Mouse (Mus musculus) hindbrain, embryonic 13.5 days (tissue): Measurements from ENCODE around the gene Selenoh. TPM values are rescaled to one million over a fixed set of nuclear protein-coding genes. Genes with fewer than 3 reads are reported as not detected.

ENCODE experiments used
- ATAC-seq: fragments of 200-750 bp; cut with Nextera tagmentation; 2 replicates; pipeline ENCODE4 v1.8.0; 2017; ENCODE audit warnings: moderate TSS enrichment; ENCODE audit not compliant: low FRiP score
- H3K27ac ChIP-seq: fragments of 300-500 bp; sonication (generic); 2 replicates; pipeline ENCODE4 v1.5.1; 2015; ENCODE audit warnings: inconsistent platforms, mild to moderate bottlenecking, moderate library complexity
- H3K27me3 ChIP-seq: fragments of 300-500 bp; sonication (generic); 2 replicates; pipeline ENCODE4 v1.6.1; 2015; ENCODE audit warnings: mild to moderate bottlenecking, inconsistent platforms
- H3K36me3 ChIP-seq: fragments of 300-500 bp; sonication (generic); 2 replicates; pipeline ENCODE4 v1.6.1; 2015; ENCODE audit warnings: mild to moderate bottlenecking, inconsistent platforms
- H3K4me1 ChIP-seq: fragments of 300-500 bp; sonication (generic); replicated peaks from 2 replicates; pipeline ENCODE4 v1.6.1; 2015; ENCODE audit warnings: inconsistent platforms
- H3K4me2 ChIP-seq: fragments of 300-500 bp; sonication (generic); 2 replicates; pipeline ENCODE4 v1.6.1; 2015; ENCODE audit warnings: inconsistent platforms, mild to moderate bottlenecking, moderate library complexity
- H3K4me3 ChIP-seq: fragments of 300-500 bp; sonication (generic); 2 replicates; pipeline ENCODE4 v1.5.1; 2015; ENCODE audit warnings: mild to moderate bottlenecking, inconsistent platforms
- H3K9ac ChIP-seq: fragments of 300-500 bp; sonication (generic); 2 replicates; pipeline ENCODE4 v1.6.1; 2015; ENCODE audit warnings: mild to moderate bottlenecking, inconsistent platforms
- H3K9me3 ChIP-seq: fragments of 300-500 bp; sonication (generic); 2 replicates; pipeline ENCODE4 v1.6.1; 2016; ENCODE audit warnings: inconsistent platforms
- WGBS: fragments of 180-500 bp; shearing (Covaris S2); methylation state at CpG from one replicate; pipeline ENCODE4 v1.1.7; 2015; 5-methylcytosine and 5-hydroxymethylcytosine counted together
- polyA plus RNA-seq: library from polyadenylated mRNA; unstranded; fragments of >200 nt; fragmentation: Nextera tagmentation; extraction: Ambion mirVana; gene quantifications from 2 replicates; pipeline ENCODE4 v1.2.1, GENCODE M21; 2015

The Selenoh gene
- polyA plus RNA-seq, 1 experiment from 2014 or later = 217 TPM

GRCm38 (mm10) chr2:84619646-84620340, 50.8 kb downstream of the Selenoh start:
- WGBS = 97% methylated on average over 21 of the region's 21 CpGs
- H3K27ac ChIP-seq = no peak overlapping the region
- H3K9me3 ChIP-seq = no peaks in the 10 kb centered on the region
- no peaks in the 10 kb centered on the region for H3K4me1 ChIP-seq
- ATAC-seq = no peak
- H3K27me3 ChIP-seq = no peaks in the 10 kb centered on the region
- no peak overlapping the region for H3K4me3 ChIP-seq
- H3K9ac ChIP-seq = no peak overlapping the region
- no peak overlapping the region for H3K4me2 ChIP-seq
- H3K36me3 ChIP-seq = peaks cover 57% of the 10 kb centered on the region

Other genes starting within 250 kb of the Selenoh start
- gene Calcrl, start 245.4 kb downstream of the Selenoh start, polyA plus RNA-seq = 12.5 and 14.2 TPM in 2 replicates
- gene Tfpi, start 194.0 kb downstream of the Selenoh start, polyA plus RNA-seq = 19.7 and 22.1 TPM in 2 replicates
- 38.6 and 39.2 TPM in 2 replicates for gene Ctnnd1, start 20.0 kb downstream of the Selenoh start, polyA plus RNA-seq
- 0.28 and 0.29 TPM in 2 replicates for gene Btbd18, start 11.7 kb downstream of the Selenoh start, polyA plus RNA-seq
- gene Gm28635, start 7.3 kb upstream of the Selenoh start, polyA plus RNA-seq = not detected in 2 replicates
- gene Med19, start 7.6 kb upstream of the Selenoh start, polyA plus RNA-seq = 52.1 and 53.5 TPM in 2 replicates
- 256 and 260 TPM in 2 replicates for gene Tmx2, start 8.4 kb upstream of the Selenoh start, polyA plus RNA-seq
- 17.2 and 18.5 TPM in 2 replicates for gene Zdhhc5, start 44.4 kb upstream of the Selenoh start, polyA plus RNA-seq
- 26.7 and 28.6 TPM in 2 replicates for gene Clp1, start 56.6 kb upstream of the Selenoh start, polyA plus RNA-seq
- gene Ypel4, start 63.3 kb upstream of the Selenoh start, polyA plus RNA-seq = 22.2 and 25.4 TPM in 2 replicates
- gene Gm19426, start 72.9 kb upstream of the Selenoh start, polyA plus RNA-seq = 5.2 and 7.0 TPM in 2 replicates
- 34.6 and 39.4 TPM in 2 replicates for gene Serping1, start 104.7 kb upstream of the Selenoh start, polyA plus RNA-seq
- 16.8 and 17.6 TPM in 2 replicates for gene Ube2l6, start 128.1 kb upstream of the Selenoh start, polyA plus RNA-seq
- not detected in 2 replicates for gene Smtnl1, start 151.9 kb upstream of the Selenoh start, polyA plus RNA-seq
- 59.2 and 61.9 TPM in 2 replicates for gene Timm10, start 156.2 kb upstream of the Selenoh start, polyA plus RNA-seq
- 2.5 and 3.3 TPM in 2 replicates for gene Slc43a1, start 168.1 kb upstream of the Selenoh start, polyA plus RNA-seq
- 2.0 and 3.1 TPM in 2 replicates for gene Rtn4rl2, start 215.9 kb upstream of the Selenoh start, polyA plus RNA-seq